Mouse (Mus musculus): ENCODE measurements around the gene Pafah1b3.

Gene Pafah1b3

DNA sequence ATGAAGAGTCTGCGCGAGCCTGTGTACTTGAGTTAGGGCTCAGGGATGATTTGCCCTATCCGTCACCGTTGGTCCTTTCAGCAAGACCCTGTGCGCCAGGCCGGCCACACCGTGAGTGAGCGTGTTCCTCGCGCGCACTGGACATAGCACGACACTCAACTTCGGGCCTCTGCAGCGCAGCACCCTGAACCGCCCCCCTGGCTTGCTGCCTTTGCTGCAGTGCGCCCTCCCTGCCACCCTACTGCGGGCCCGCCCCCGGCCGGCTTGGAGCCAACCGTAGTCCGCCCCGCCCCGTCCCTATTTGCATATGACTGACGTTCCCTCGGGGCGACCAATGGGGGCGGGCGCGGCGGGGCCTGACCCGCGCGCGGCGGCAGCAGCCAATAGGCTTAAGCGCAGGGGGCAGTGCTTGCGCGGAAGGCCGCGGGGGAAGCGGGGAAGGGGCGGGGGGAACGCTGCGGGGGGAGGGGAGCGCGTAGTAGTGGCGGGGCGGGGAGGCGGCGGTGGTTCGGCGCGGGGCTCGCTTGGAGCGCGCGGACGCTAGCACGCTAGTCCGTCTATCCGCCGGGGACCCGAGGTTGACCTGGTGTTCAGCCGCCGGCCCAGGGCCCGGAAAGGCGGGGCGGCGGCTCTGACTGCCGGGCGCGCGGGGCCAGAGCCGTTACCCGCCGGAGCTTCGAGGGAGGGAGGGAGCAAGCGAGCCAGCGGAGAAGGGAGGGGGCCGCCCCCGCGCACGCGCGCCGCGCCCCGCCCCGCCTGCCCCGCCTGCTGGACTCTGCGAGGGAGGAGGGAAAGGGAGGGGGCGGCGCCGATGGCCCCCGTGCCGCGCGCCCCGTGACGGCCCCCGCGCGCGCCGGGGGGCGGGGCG, 15.8 kb downstream of the Pafah1b3 start:
- DNase-seq (ENCODE audit: low spot score in 2 of 2): peak; percentile 98

DNA sequence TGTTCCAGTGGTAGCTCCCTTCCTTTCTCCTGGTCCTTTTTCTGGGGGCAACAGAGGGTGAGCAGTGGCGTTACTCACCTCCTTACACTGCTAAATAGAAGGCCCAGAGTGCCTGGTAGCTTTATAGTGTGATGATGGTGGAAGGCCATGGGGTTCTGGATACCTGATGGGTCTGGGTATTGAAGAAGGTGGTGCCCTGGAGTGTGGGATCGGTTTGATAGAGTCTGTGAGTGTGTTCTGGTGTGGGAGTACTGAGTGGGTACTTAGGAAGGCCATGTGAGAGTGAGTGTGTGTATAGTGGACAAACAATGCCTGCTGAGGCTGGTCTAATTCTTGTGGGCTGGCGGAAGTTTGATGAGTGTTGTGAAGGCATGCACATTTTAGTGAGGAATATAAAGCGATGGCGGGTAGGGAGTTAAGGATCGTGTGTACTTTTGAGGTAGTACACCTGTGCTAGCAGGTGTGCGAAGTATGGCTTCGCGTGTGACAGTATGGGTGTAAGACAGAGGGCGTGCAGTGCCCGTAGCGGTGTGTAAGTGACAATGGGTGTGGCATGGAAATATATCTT, 16.5 kb downstream of the Pafah1b3 start:
- no peak for DNase-seq (ENCODE audit: low spot score in 2 of 2)

DNA sequence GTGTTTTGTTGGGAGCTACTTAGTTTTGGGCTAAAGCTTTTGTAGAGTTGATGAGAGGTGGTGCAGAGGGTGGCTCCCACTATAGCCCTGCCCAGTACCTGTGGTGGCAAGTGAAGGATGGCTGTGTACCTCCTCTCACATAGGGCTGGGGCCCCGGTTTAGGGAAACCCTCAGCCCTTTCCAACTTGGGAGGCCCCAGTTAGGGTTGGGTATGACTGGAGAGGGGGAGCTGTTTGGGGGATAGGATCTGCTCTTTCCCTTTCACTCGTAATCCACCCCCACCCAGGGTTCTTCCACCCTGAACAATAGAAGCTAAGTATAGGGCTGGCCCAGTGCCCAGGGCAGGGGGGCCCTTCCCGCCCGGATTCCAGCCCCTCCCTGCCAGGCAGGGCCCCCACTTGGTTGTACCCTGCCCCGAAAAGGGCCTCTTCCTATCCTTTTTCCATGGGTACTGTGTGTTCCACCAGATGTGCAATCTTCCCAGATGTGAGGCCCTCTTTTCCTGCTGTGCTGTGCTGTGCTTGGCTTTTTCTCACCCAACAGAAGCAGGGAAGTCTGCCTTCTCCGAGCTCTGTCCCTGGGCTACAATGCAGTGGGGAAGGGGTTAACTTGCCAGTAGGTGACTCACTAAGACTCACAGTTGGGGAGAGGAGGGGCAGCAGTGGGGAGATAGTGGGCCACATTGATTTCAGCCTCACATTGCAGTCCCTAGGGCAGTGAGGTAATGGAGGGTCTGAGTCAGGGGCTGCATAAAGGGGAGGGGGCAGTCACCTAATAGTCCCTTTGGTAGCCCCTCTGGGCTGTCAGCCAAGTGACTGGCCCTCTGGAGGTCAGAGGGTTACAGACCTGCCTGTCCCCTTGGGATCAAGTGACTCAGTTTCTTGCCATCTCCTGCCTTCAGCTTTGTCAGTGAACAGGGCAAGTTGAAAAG, 17.7 kb downstream of the Pafah1b3 start:
- DNase-seq (ENCODE audit: low spot score in 2 of 2): peak in 1 of 2 experiments; percentile 23

DNA sequence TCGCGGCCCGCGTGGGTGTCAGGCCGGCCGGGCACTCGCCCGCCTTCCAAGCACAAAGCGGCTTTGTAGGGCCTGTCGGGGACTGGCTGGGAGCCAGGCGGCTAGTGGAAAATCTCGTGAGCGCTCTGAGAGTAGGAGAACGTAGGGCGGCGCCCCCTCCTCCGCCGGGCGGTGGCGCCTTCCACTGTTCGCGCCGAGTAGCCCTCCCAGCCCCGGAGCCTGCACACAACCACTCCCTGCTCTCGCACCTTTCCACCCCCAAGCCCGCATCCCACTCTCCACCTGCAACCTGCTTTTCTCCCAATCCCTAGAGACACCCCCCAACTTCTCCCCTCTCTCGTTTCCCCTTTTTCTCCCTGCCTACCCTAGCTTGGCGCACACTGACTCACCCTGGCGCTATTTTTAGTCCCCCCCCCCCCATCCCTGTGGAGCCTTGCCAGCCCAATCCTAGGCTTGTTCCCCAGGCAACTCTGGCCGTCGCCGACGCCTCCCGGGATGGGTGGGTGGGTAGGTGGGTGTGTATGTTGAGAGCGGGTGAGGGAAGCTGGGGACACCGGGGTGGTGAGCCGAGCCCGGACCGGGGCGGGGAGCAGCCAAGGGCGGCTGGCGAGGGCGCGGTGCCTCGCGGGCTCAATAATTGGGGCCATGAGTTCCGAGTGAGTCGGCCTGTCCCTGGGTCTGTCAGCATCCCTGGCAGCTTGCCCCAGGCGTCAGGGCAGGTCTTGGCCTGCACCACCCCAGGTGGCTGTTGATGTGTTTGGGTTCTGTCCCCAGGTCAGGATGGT, 18.5 kb downstream of the Pafah1b3 start:
- peak; percentile 84 for DNase-seq (ENCODE audit: low spot score in 2 of 2)

DNA sequence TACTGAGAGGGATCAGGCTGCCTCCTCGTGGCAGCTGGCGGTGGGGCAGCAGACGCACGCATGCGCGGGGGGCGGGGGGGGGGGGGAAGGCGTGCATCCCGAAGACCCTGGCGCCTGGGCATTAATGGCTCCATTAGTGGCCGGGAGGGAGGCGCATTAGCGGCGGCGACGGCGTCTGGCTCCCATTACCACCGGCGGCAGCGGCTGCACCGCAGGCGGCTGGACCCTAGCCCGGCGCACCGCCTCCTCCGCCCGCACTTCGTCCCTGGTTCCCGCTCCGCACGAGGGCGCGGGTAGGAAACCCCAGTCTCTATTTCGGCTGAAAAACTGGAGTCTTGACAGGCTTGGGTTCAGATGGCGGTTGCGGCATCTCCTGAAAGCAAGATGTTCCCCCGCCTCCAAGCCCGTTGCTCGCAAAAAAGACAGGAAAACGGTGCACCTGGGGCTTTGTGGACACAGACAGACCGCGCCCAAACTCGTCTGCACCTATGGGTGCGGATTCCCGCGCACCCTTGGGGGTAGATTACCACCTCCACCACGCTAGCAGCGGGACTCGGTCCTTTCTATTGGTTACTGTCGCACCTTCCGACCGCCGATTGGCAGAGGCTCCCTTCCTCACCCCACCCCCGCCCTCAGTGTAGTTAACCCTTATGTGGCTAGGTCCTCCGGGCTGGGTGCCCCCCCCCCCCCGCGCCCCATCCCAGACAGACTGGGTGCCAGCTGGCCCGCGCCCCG, 19.3 kb downstream of the Pafah1b3 start:
- DNase-seq (ENCODE audit: low spot score in 2 of 2): peak; percentile 93 to 94

DNA sequence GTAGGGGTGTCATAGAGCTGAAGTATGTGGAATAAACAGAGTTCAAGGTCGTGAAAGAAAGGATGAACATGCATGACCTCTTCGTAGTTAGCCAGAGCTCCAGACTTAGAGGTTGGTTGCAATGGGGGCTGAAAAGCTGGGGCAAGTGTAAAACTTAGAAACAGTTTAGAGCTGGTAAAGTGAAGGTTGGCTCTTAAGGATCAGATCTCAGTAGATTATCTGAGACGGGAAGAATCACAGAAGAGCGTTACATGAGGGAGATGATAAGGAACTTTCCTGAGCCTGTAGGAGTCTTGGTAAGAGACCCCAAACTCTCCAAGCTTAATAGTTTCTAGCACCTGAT, 19.8 kb downstream of the Pafah1b3 start:
- DNase-seq (ENCODE audit: low spot score in 2 of 2): peak in 1 of 2 experiments; percentile 5

DNA sequence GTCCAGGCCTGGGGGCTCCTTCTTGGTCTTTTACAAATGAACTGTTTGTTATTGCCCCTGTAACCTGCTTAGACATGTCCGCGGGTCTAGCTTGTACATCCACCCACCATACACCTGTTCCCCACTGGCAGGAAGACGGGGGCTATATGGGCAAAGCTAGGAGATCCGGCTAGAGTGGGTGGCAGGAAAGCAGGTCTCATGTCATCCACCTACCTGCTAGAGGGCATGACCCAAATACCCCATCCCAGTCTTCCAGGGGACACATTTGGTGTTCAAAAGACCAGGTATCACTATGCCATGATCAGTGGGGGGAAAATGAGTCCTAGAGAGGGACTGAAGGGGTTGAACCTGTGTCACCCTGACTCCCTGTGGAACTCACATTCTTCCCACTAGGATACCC, 20.4 kb downstream of the Pafah1b3 start:
- DNase-seq (ENCODE audit: low spot score in 2 of 2): peak in 1 of 2 experiments; percentile 6

DNA sequence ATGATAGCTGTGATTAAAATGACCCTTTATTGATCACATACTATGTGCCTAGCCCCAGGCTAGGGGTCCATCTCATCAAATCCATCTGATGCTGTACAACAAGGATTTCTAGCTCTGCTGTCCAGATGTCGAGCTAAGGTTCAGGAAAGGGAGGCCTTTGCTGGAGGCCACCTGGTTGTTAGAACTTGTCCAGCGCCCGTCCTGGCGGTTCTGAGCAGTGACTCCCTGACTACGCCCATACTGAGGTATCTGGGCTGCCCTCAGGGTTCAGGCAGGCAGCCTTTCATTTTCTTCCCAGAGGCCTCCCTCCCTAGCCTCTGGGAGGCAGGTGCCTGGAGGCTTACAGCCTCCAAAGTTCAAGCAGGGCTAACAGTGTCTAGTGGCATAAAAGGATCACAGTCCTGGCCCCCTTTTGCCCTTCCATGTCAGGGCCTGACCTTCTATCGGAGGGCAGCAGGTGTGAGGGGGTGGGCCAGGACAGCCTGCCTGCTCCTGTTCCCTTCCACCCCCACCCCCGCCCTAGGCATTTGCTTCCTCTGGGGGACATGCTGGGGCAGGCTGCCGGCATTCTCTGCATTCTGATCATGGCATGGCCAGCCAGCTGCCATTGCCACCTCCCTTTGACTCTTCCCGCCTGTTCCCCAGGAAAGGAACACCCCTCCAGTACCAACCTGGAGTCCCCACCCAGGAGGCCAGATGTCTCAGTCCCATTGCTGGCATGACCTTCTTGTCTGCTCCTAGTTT, 22.1 kb downstream of the Pafah1b3 start:
- DNase-seq (ENCODE audit: low spot score in 2 of 2): no peak

DNA sequence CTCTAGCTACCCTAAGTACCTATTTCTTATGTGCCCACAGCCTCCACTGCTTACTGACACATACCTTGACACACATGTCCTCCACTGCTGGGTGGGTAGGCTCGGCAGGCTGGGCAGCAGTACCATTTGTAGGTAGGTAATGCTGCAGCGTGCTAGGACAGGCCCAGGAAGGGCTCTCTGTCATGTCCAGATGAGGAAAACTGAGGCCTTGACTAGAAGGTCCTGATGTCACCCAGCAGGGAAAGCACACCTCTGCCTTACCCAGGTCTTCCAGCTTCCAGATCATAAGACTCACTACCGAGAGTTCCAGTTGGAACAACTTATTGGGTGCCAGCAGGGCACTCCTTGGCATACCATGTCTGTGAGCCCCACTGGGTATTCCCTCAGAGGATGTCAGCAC, 22.8 kb downstream of the Pafah1b3 start:
- no peak for DNase-seq (ENCODE audit: low spot score in 2 of 2)

DNA sequence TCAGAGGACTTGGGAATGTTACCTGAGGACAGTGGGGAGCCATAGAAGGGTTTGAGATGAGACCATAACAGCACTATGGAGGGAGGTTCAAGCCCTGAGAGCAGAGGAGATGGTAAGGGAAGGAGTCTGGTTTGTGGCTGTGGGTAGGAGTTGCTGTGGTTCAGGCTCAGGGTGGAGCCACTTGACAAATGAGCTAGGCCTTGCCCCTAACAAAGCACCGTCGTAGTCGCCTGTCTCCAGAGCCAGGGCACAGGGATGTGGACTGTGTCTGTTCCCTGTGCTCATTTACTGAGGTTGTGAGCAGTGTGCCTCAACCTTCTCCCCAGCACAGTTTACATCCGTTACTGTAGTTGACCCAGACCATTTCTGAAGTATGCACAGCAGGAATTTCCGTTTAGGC, 23.2 kb downstream of the Pafah1b3 start:
- peak in 1 of 2 experiments; percentile 38 for DNase-seq (ENCODE audit: low spot score in 2 of 2)

DNA sequence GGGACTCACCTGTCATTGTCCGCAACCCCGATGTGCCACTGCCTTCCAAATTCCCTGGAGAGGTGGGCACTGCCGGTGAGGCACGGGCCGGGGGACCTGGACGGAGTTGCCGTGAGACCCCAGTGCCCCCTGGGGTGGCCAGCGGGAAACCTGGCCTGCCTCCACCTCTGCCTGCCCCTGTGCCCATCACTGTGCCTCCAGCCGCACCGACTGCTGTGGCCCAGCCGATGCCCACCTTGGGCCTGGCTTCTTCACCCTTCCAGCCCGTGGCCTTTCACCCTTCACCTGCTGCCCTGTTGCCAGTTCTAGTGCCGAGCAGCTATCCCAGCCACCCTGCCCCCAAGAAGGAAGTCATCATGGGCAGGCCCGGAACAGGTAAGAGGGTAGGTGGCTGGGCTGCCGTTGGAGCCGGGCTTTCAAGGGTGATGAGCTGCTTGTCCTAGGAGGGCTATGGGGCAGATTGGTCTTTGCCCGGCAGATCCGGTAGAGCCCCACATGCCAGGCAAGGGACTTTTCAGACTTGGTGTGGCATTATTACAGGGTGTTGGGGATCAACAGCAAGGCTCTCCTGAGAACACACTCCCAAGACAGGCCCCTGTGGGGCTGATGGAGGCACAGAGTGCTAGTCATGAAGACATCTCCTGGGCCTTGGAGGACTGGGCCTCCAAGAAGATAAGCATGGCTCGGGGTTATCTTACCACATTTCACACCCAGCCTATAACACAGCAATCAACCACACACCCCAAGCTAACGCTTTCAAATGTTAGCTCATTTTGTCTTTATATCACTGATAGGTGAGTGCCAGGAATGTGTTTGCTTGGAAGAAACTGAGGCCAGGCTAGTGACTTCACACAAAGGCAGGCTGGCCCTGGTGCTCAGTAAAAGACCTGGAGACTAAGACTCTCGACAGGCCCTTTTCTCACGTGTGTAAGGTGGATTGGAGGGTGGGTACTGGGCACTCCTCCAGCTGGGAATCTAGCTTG, 24.2 kb downstream of the Pafah1b3 start:
- peak in 1 of 2 experiments; percentile 28 for DNase-seq (ENCODE audit: low spot score in 2 of 2)

DNA sequence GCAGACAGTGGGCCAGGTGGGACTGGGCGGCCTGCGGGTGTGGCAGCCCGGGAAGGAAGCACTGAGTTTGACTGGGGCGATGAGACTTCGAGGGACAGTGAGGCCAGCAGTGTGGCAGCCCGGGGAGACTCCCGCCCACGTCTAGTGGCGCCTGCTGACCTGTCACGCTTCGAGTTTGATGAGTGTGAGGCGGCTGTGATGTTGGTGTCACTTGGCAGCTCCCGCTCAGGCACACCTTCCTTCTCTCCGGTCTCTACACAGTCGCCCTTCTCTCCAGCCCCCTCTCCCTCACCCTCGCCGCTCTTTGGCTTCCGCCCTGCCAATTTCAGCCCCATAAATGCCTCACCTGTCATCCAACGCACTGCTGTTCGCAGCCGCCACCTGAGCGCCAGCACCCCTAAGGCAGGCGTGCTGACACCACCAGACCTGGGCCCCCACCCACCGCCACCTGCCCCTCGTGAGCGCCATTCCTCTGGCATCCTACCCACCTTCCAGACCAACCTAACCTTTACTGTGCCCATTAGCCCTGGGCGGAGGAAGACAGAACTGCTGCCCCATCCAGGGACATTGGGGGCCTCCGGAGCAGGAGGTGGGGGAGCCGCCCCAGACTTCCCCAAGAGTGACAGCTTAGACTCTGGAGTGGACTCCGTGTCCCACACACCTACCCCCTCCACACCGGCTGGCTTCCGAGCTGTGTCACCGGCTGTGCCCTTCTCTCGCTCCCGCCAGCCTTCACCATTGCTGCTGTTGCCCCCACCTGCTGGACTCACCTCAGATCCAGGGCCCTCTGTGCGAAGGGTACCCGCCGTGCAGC, 25.1 kb downstream of the Pafah1b3 start:
- DNase-seq (ENCODE audit: low spot score in 2 of 2): no peak

DNA sequence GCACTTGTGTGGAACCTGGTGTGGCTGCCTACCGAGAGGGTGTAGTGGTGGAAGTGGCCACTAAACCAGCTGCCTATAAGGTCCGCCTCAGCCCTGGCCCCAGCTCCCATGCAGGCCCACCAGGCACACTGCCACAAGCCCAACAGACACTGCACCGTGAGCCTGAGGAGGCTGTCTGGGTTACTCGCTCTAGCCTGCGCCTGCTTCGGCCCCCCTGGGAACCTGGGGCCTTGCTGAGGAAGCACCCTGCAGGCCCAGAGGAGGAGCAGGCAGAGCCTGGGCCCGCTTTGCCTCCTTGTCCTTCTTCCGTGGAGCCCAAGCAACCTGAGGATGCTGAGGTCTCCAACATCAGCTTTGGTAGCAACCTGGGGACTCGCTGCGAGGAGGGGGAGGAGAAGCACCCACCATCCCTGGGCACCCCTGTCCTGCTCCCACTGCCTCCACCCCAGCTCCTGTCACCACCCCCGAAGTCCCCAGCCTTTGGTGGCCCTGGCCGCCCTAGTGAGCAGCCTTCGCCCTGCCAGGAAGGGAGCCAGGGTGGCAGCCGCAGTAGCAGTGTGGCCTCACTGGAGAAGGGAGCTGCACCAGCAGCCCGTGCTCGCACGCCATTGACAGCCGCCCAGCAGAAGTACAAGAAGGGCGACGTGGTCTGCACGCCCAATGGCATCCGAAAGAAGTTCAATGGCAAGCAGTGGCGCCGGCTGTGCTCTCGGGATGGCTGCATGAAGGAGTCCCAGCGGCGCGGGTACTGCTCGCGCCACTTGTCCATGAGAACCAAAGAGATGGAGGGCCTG, 25.9 kb downstream of the Pafah1b3 start:
- no peak for DNase-seq (ENCODE audit: low spot score in 2 of 2)

DNA sequence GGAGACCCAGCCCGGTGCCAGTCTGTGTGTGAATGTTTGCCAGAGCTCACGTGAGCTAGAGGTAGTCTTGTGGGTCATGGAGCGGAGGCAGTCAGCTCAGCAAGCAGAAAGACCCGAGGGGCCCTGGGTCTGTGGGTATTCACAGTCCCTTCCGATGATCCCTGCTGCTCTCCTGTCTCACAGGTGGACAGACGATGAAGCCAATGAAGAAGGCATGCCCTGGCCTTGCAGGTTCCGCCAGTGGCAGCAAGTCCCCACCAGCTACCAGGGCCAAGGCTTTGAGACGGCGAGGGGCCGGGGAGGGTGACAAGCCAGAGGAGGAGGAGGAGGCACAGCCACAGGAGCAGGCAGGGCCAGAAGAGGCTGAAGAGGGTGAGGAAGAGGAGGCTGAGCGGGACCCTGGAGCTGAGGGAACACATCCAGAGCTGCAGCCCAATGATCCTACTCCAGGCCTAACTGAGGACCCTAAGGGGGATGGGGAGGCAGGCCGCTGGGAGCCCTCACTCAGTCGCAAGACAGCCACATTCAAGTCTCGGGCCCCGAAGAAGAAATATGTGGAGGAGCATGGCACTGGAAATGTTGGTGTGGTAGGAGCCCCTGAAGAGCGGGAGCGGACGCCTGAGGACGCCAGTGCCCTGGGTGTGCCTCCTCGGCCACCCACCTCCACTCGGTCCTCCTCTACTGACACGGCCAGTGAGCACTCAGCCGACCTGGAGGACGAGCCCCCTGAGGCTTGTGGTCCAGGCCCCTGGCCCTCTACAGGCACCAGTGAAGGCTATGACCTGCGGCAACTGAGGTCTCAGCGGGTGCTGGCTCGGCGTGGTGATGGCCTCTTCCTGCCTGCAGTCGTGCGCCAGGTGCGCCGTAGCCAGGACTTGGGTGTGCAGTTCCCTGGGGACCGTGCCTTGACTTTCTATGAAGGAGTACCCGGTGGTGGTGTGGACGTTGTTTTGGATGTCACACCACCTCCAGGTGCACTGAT, 26.8 kb downstream of the Pafah1b3 start:
- peak in 1 of 2 experiments; percentile 7 for DNase-seq (ENCODE audit: low spot score in 2 of 2)

DNA sequence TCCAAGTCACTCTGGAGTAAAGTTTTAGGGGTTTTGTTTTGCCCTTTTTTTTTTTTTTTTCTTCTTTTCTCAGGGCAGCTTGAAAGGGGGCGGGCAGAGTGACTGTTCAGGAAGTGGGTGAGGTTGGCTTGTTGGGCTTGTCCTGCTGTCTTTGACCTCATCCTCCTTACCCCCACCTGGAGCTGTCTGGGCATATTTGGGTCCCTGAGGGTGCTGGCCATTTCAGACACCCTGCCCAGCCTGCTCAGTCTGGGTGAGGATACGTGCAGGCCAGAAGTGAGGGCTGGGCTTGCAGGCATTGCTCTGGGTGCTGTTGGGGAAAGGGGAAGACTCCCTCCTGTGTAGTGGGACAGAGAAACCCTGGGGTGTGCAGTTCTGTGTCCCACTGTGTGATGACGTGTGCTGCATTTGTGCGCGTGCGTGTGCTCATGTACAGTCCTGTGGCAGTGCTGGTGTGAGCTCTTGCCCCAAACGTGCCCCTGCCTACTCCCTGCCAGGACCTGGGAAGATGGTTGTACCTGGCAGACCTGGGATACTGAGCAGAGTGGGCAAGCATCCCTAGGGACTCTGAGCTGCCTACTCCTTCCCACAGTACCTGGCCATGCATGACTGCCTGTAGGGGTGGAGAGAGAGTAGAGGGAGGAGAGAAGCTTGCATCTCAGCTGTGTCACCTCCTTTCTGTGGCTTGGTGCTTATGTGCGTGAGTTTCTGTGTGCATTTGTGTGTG, 28.1 kb downstream of the Pafah1b3 start:
- DNase-seq (ENCODE audit: low spot score in 2 of 2): peak in 1 of 2 experiments; percentile 54
